Mouse (Mus musculus): ENCODE measurements at regions not wholly inside any gene's neighbourhood (a gene's known extent, or its start where the extent isn't known, plus 50 kb on each side); places are given as distances from the start of the nearest gene placed in this dataset.

- intact Hi-C loops (cut with DNase I): no loop called here
These were observed 66.2 kb downstream of the Car2 start for GRCm38 (mm10) chr3:14952169-14952729.

- intact Hi-C loops (cut with DNase I): no loop called here
These were observed 66.9 kb downstream of the Car2 start for GRCm38 (mm10) chr3:14952951-14953350.

- intact Hi-C loops (cut with DNase I): no loop called here
These were observed 71.4 kb downstream of the Car2 start for GRCm38 (mm10) chr3:14957481-14957880.

DNA sequence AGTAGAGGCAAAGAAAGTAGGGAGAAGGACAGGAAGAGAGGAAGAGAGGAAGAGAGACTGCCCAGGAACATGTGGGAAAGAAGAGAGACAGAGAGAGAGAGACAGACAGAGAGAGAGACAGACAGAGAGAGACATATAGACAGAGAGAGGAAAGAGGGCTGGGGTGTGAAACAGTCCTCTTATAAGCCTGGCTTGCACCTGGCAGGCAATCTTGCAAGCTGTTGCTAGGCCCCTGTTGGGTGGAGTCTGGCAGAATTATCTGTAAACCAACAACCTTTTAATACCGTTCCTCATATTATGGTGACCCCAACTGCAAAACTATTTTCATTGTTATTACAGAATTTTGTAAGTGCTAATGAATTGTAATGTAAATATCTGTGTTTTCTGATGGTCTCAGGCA is 72.2 kb downstream of the Car2 start:
- intact Hi-C loops (cut with DNase I): no loop called here

GRCm38 (mm10) chr3:14959586-14959985 is 73.5 kb downstream of the Car2 start:
- intact Hi-C loops (cut with DNase I): no loop called here

GRCm38 (mm10) chr3:14964795-14965194 is 78.7 kb downstream of the Car2 start:
- intact Hi-C loops (cut with DNase I): no loop called here

DNA sequence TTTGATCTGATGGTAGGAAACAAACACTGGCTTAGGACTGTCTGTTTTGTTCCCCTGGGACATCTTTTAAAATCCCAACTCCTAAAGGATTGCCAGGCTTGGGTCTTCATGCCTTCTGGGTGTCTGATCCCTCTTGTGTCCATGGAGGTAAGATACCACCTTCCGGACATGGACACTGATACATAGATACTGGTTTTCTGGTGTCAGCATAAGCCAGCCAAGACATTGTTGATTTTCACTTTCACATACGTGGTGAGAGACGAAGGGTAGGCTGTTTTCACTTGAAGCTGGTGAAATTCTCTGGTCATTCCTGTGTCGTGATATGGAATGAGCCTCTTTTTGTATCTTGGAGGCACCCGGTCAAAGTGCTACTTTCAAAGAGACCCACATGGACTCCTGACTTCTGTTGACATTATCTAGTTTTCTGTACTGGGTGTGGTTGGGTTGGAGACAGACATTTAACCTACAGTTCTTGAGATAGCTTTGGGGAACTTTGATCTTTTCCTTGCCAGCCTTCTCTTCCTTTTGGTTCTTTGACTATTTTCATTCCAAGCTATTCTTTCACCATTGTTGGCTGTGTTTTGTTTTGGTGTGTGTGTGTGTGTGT is 79.5 kb downstream of the Car2 start:
- intact Hi-C loops (cut with DNase I): no loop called here

GRCm38 (mm10) chr3:14967235-14967634 is 81.2 kb downstream of the Car2 start:
- intact Hi-C loops (cut with DNase I): no loop called here

DNA sequence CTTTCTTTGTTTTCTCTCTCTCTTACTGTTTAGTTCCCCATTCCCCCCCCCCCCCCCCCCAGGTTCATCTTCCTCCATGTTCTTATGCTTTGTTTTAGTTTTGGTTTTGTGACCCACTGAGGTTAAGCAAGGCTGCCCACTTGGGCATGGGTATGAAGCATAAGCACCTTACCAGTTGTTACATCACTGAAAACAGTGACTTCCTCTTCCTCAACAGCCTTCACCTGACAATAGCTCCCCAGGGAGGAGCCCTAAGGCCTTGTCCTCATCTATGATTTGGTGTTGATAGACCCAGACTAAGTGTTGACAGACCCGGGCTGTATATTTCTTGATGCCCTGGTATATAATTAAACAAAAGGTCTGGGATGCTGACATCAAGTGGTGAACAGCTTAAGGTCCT is 82.3 kb downstream of the Car2 start:
- intact Hi-C loops (cut with DNase I): no loop called here

- intact Hi-C loops (cut with DNase I): no loop called here
These were observed 83.6 kb downstream of the Car2 start for GRCm38 (mm10) chr3:14969698-14970097.

DNA sequence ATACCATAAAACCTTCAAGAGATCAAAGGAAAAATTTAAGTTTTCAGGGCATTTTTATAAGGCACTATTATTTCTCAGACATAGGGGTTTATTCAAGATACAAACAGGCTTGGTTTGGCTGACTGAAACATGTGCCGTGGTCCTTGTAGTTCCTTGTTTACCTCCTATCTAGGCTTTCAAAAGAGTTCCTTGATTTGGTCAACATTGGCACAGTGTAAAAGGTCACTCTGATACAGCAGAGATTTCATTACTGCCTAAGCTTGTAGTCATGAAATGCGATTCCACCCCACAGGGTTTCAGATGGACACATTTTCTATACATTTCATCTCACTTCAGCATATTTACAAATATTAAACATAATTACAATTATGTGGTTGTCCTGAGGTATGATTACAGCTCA is 85.6 kb downstream of the Car2 start:
- intact Hi-C loops (cut with DNase I): no loop called here

DNA sequence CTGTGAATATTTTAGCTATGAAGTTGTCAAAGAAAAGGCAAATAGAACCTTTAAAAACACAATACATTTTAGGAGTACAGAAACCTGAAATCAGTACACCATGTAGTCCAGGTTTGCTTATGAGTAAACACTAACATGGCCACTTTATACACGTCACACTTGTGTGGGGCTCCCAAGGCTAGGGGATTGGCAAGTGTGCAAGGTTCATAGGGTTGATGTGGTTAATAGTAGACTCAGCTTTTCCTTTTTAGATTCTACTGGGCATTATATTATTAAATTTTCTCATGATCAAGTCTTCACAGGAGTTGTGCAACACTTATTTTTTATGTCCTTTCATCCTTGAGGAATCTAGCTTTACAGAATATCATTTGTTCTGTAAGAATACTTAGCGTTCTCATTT is 88.7 kb downstream of the Car2 start:
- intact Hi-C loops (cut with DNase I): no loop called here

DNA sequence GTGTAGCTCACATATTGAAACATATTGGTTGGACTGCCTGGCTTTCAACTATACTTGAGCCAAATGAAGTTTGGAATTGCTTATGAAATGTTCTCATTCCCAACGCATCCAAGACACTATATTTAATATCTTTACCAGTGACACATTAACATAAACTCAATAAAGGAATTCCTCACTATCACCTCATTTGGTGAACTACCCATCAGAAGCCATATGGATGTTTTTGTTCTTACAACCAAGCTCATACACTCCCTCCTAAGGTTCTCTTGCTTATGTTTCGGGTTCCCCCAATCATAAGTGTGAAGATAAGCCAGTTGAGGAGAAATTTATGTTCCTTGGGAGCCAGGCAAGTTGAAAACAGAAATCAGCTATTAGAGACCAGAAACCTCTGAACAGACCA is 89.1 kb downstream of the Car2 start:
- intact Hi-C loops (cut with DNase I): no loop called here

GRCm38 (mm10) chr3:14979116-14979613 is 93.1 kb downstream of the Car2 start:
- intact Hi-C loops (cut with DNase I): no loop called here

DNA sequence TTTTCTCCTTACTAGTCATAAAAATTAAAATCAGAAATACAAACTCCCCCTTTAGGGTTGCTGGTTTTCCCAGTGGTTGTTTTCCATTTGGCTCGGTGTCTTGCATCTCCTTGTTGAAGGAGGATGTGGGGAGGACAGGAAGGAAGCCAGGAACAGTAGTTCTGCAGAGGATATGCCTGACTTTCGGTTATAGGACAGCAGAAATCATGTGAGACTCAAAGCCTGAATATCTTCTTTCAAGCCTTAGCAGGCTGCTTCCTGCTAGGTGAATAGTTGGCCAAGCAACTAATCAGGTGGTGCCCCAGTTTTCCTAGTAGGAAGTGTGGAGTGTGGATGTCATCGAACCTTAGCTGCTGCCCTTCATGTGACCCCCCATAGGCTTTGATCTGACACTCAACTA is 103.6 kb downstream of the Car2 start:
- intact Hi-C loops (cut with DNase I): no loop called here

DNA sequence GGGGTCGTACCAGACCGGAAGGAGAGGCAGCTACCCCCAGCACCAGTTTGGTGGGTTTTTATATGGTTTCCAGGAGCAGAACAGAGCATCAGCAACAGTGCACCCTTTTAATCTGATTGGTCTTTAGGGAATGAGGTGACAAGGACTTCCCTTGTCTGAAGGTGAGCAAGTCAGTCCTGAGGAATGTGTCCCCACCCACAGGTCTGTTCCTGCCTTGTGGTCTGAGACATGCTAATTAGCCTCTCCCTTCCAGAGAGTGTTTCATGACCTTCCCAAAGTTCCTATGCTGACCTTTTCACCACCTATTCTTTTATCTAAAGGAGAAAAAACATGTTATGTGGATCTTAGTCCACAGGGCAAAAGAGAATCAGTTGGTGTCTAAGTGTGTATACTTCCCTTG is 107.9 kb downstream of the Car2 start:
- intact Hi-C loops (cut with DNase I): no loop called here

DNA sequence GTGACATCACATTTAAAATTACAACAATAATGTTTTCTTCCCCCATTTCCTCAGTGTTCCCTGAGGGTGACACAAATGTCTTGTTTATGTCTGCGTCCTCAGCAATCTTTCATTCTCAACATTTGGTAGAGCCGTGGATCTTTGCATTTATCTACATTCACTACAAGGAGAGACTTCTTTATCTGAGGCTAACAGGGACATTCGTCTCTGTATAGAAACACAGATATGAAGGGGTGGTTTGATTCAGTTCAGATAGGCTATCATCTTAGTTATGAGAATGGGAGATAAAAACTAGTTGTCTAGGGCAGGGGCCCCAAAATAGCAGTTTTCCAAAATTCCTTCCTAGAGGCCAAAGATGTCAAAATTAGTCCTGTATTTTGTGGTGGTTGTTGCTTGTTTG is 111.2 kb downstream of the Car2 start:
- intact Hi-C loops (cut with DNase I): no loop called here

- intact Hi-C loops (cut with DNase I): no loop called here
These were observed 112.4 kb downstream of the Car2 start for GRCm38 (mm10) chr3:14998521-14998920.

- intact Hi-C loops (cut with DNase I): no loop called here
These were observed 113.3 kb downstream of the Car2 start for GRCm38 (mm10) chr3:14999411-14999810.

GRCm38 (mm10) chr3:14999914-15000313 is 113.8 kb downstream of the Car2 start:
- intact Hi-C loops (cut with DNase I): no loop called here

- intact Hi-C loops (cut with DNase I): no loop called here
These were observed 114.6 kb downstream of the Car2 start for GRCm38 (mm10) chr3:15000657-15001056.

DNA sequence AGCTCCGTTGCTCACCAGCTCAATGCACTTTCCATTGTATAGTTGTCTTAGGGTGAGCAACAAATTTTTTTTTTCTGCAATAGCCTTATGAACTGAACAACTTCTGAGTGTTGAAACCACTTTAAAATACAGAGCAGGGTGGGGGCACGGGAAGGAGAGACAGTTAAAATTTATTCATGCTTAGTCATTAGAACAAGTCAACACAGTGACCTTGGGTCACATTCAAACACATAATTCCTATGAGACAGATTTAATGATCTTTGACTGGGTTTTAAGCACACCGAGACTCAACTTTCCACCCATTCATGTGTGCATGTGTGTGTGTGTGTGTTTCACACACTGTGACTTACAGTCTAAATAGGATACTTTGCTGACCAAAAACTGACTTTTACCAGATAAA is 121.7 kb downstream of the Car2 start:
- intact Hi-C loops (cut with DNase I): no loop called here

GRCm38 (mm10) chr3:15008501-15008900 is 122.4 kb downstream of the Car2 start:
- intact Hi-C loops (cut with DNase I): no loop called here

DNA sequence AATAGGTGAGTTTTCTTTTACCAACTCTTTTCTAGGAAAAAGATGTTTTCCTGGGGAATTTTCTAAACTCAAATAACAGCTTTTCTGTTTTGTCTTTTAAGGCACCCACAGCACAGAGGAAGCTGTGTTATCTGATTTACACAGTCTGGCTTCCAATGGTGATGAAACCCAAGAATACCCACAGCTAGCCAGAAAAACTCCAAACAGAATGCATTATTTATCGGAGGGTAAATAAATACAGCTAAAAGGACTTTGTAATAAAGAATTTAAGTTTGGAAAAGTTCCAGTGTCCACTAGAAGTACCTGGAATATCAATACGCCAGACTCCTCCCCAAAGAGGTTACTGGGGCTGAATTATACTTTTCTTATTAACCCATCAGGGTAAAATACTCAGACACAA is 123.7 kb downstream of the Car2 start:
- intact Hi-C loops (cut with DNase I): no loop called here

Measured in adrenal gland (tissue).